Mouse (Mus musculus) heart, embryonic 14.5 days (tissue): Measurements from ENCODE around the gene Aph1a. TPM values are rescaled to one million over a fixed set of nuclear protein-coding genes. Genes with fewer than 3 reads are reported as not detected.

Source experiments
- ATAC-seq: fragments of 200-750 bp; cut with Nextera tagmentation; 2 replicates; pipeline ENCODE4 v1.8.0; 2017; ENCODE audit warnings: low read depth, moderate TSS enrichment; ENCODE audit not compliant: insufficient number of reproducible peaks, insufficient read depth, low FRiP score
- H3K27ac ChIP-seq, 2 experiments: fragments of 200-500 bp in 1 of 2; fragments of 300-500 bp in 1 of 2; sonication (generic) in 1 of 2; replicated peaks in 1 of 2; 2 replicates each; pipeline ENCODE4 v1.5.1; 2012 to 2014; ENCODE audit warnings: low read depth in 2 of 2, low read length in 2 of 2, control low read depth in 1 of 2, mild to moderate bottlenecking in 1 of 2, mixed read lengths in 1 of 2; ENCODE audit not compliant: control insufficient read depth in 1 of 2, insufficient read depth in 1 of 2
- H3K27me3 ChIP-seq: fragments of 300-500 bp; sonication (generic); 2 replicates; pipeline ENCODE4 v1.6.1; 2014; ENCODE audit warnings: mild to moderate bottlenecking, low read length, control low read depth; ENCODE audit not compliant: control insufficient read depth, insufficient read depth
- H3K36me3 ChIP-seq: fragments of 300-500 bp; sonication (generic); 2 replicates; pipeline ENCODE4 v1.6.1; 2014; ENCODE audit warnings: mild to moderate bottlenecking, control low read depth, low read length, mixed read lengths; ENCODE audit not compliant: control insufficient read depth, insufficient read depth
- H3K4me1 ChIP-seq, 2 experiments: fragments of 200-500 bp in 1 of 2; fragments of 300-500 bp in 1 of 2; sonication (generic) in 1 of 2; 2 replicates each; pipeline ENCODE4 v1.6.1; 2012 to 2014; ENCODE audit warnings: low read length in 2 of 2, control low read depth in 1 of 2, mixed read lengths in 1 of 2; ENCODE audit not compliant: control insufficient read depth in 2 of 2, insufficient read depth in 2 of 2
- H3K4me2 ChIP-seq: fragments of 300-500 bp; sonication (generic); 2 replicates; pipeline ENCODE4 v1.6.1; 2014; ENCODE audit warnings: mild to moderate bottlenecking, low read length
- H3K4me3 ChIP-seq, 2 experiments: fragments of 200-500 bp in 1 of 2; fragments of 300-500 bp in 1 of 2; sonication (generic) in 1 of 2; 2 replicates each; pipeline ENCODE4 v1.5.1; 2012 to 2014; ENCODE audit warnings: low read length in 2 of 2, mild to moderate bottlenecking in 2 of 2, control low read depth in 1 of 2, low read depth in 1 of 2, moderate library complexity in 1 of 2; ENCODE audit not compliant: control insufficient read depth in 1 of 2, insufficient read depth in 1 of 2
- H3K9ac ChIP-seq: fragments of 300-500 bp; sonication (generic); 2 replicates; pipeline ENCODE4 v1.6.1; 2014; ENCODE audit warnings: mild to moderate bottlenecking, low read length
- H3K9me3 ChIP-seq: fragments of 300-500 bp; sonication (generic); 2 replicates; pipeline ENCODE4 v1.6.1; 2016; ENCODE audit warnings: low read length, control low read depth; ENCODE audit not compliant: control insufficient read depth
- WGBS: fragments of 180-500 bp; shearing (Covaris S2); extraction: QIAGEN DNeasy Blood & Tissue Kit; methylation state at CpG from one replicate; pipeline ENCODE4 v1.1.7; 2014; 5-methylcytosine and 5-hydroxymethylcytosine counted together
- polyA plus RNA-seq: library from polyadenylated mRNA; unstranded; fragments of >200 nt; fragmentation: Nextera tagmentation; extraction: Ambion mirVana; gene quantifications from 2 replicates; pipeline ENCODE4 v1.2.1, GENCODE M21; 2014

Gene Aph1a
- polyA plus RNA-seq, 1 experiment from 2014 or later, result 38.4 TPM

DNA sequence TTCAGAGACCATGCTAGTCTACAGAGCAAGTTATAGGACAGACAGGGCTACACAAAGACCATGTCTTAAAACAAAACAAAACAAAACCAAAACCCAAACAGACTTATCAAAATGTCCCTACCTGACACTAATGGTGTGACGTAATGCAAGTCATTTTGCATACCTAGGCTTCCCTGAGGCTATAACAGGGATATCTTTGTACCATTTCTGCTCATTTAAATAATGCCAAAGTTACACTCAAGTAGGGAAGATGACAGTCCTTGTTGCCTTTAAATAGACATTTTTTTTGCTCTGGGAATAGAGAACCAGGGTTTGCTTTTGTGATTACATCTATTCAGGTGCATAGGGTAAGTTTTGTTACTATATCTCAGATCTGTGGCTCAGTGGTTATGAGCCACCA lies 37.7 kb downstream of the Aph1a start:
- peak overlapping the region; percentile 65; the same call in 1 of the 2 replicates for H3K4me2 ChIP-seq
- 91% methylated on average over 1 of the region's 1 CpGs for WGBS
- no peaks in the 10 kb centered on the region for H3K27me3 ChIP-seq
- H3K27ac ChIP-seq, result no peak overlapping the region
- ATAC-seq, result no peak
- peaks cover 26% of the 10 kb centered on the region for H3K36me3 ChIP-seq
- H3K4me1 ChIP-seq, result peaks cover 3 to 9% of the 10 kb centered on the region in 2 experiments; a peak in 3 of 4 replicates
- H3K9me3 ChIP-seq, result no peaks in the 10 kb centered on the region
- H3K9ac ChIP-seq, result 0 out of 2 replicates have a peak overlapping the region, but pooled peaks have one; percentile 11
- H3K4me3 ChIP-seq, result no peak overlapping the region

DNA sequence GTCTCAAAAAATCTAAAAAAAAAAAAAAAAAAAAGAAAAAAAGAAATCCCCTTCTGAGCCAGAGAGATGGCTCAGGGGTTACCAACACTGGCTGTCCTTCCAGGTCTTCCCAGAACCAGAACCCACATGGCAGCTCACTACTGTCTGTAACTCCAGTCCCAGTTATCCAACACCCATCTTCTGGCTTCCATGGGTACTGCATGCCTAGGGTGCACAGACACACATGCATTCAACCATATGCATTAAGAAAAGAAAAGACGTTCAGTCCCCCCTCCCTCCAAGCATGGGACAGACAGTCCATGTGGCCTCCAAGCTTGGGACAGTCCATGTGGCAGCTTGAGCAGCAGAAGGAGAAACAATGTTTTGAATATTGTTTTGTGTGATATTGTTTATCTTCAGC lies 38.4 kb downstream of the Aph1a start:
- Histone ChIP-seq H3K36me3 (peaks cover 33% of the 10 kb centered on the region), H3K4me1 (peaks cover 3 to 9% of the 10 kb centered on the region in 2 experiments; a peak in 3 of 4 replicates), H3K9me3 (no peaks in the 10 kb centered on the region), H3K9ac (no peak overlapping the region), H3K4me3 (no peak overlapping the region), H3K27me3 (no peaks in the 10 kb centered on the region), H3K27ac (no peak overlapping the region), H3K4me2 (no peak overlapping the region)
- WGBS, result 50% methylated on average over 1 of the region's 1 CpGs
- no peak for ATAC-seq

DNA sequence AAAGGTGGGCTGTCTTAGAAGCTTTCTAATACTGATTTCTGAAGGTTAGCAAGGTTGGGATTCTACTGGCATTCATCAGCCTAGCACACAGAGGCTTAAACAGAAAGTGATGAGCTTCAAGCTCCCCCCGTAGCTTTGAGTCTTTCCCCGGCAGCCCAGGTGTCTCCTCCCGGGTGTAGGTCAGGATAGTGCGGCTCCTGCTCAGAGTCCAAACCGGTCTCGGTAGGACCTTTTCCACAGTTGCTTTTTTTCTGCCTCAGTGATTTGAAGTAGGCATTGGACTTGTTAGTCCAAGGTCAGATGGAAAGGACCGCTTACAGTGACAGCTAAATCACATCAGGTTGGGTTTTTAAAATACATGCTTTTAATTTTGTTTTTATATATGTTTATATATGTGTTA lies 38.8 kb downstream of the Aph1a start:
- ATAC-seq, result no peak
- Histone ChIP-seq H3K36me3 (peaks cover 37% of the 10 kb centered on the region), H3K4me2 (no peak overlapping the region), H3K27ac (no peak overlapping the region), H3K27me3 (no peaks in the 10 kb centered on the region), H3K9ac (no peak overlapping the region), H3K4me1 (peaks cover 3 to 9% of the 10 kb centered on the region in 2 experiments; a peak in 3 of 4 replicates), H3K4me3 (no peak overlapping the region), H3K9me3 (no peaks in the 10 kb centered on the region)
- 92% methylated on average over 7 of the region's 7 CpGs for WGBS

- Histone ChIP-seq H3K27ac (no peak overlapping the region), H3K9me3 (no peaks in the 10 kb centered on the region), H3K4me3 (no peak overlapping the region), H3K4me2 (no peak overlapping the region), H3K36me3 (peaks cover 43% of the 10 kb centered on the region), H3K27me3 (no peaks in the 10 kb centered on the region), H3K9ac (no peak overlapping the region), H3K4me1 (peaks cover 3 to 9% of the 10 kb centered on the region in 2 experiments; a peak in 3 of 4 replicates)
- no peak for ATAC-seq
- 88% methylated on average over 7 of the region's 7 CpGs for WGBS
Observed at GRCm38 (mm10) chr3:95933111-95933750, 39.5 kb downstream of the Aph1a start.

DNA sequence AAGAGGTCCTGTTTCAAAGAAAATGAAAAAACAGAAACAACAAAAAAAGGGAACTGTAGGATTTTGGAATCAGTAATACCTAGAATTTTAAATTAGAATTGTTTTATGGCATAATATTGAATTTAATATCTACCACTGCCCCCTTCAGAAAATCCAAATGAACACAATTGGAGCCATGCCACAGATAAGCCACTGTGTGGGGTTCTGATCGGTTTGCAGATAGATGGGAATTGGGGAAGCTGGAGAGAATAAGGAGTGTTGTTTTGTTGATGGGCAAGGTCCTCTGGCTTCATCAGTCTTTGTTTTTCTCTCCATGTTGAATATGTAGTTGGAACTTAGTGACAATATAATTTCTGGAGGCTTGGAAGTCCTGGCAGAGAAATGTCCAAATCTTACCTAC lies 40.7 kb downstream of the Aph1a start:
- ATAC-seq, result no peak
- Histone ChIP-seq H3K9ac (no peak overlapping the region), H3K27ac (no peak overlapping the region), H3K36me3 (peaks cover 56% of the 10 kb centered on the region), H3K4me1 (peaks cover 2 to 9% of the 10 kb centered on the region in 2 experiments; a peak in 2 of 4 replicates), H3K27me3 (no peaks in the 10 kb centered on the region), H3K9me3 (no peaks in the 10 kb centered on the region), H3K4me3 (no peak overlapping the region), H3K4me2 (no peak overlapping the region)
- WGBS, result 82% methylated on average over 1 of the region's 1 CpGs

- 92% methylated on average over 8 of the region's 8 CpGs for WGBS
- Histone ChIP-seq H3K9me3 (no peaks in the 10 kb centered on the region), H3K27me3 (no peaks in the 10 kb centered on the region), H3K4me3 (no peak overlapping the region), H3K27ac (no peak overlapping the region), H3K4me2 (no peak overlapping the region), H3K36me3 (peaks cover 92% of the 10 kb centered on the region), H3K4me1 (no peaks in the 10 kb centered on the region), H3K9ac (no peak overlapping the region)
- ATAC-seq, result no peak
Observed at GRCm38 (mm10) chr3:95938217-95938616, 44.4 kb downstream of the Aph1a start.

DNA sequence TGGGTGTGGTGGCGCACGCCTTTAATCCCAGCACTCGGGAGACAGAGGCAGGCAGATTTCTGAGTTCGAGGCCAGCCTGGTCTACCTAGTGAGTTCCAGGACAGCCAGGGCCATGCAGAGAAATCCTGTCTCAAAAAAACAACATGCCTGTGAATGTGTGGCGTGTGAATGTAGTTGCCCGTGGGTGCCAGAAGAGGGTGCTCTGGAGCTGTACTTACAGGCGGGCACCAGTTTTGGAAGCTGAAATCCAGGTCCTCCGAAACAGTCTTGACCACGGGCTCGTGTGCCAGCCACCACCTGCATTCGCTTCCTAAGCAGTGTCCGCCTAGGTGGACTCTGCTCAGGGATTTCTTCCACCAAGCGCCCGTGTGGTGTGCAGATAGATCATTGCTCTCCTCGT lies 45.1 kb downstream of the Aph1a start:
- 94% methylated on average over 15 of the region's 15 CpGs for WGBS
- Histone ChIP-seq H3K36me3 (peaks cover 93% of the 10 kb centered on the region), H3K27me3 (no peaks in the 10 kb centered on the region), H3K4me1 (no peaks in the 10 kb centered on the region), H3K4me2 (no peak overlapping the region), H3K9me3 (no peaks in the 10 kb centered on the region), H3K27ac (no peak overlapping the region), H3K4me3 (no peak overlapping the region), H3K9ac (no peak overlapping the region)
- ATAC-seq, result no peak

DNA sequence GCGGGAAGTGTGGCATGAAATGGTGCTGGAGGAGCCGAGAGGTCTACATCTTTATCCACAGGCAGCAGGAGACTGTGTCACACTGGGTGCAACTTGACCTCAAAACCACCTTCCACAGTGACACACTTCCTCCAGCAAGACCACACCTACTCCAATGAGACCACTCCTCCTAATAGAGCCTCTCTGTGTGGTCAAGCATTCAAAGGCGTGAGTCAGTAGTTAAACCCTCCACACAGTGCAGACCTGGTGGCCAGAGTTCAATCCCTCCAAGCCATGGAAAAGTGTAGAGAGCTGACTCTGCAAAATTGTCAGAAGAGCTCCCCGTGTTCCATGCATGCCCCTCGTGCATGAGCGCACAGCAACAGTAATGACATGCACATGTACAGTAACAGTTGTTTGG lies 49.0 kb downstream of the Aph1a start:
- no peak overlapping the region for H3K4me2 ChIP-seq
- H3K9me3 ChIP-seq, result no peaks in the 10 kb centered on the region
- 80% methylated on average over 6 of the region's 6 CpGs for WGBS
- no peak overlapping the region for H3K9ac ChIP-seq
- no peak for ATAC-seq
- no peak overlapping the region for H3K27ac ChIP-seq
- no peak overlapping the region for H3K4me3 ChIP-seq
- H3K4me1 ChIP-seq, result no peaks in the 10 kb centered on the region
- H3K27me3 ChIP-seq, result no peaks in the 10 kb centered on the region
- H3K36me3 ChIP-seq, result peaks cover 96% of the 10 kb centered on the region
